Mouse (Mus musculus): ENCODE results near the gene Ugcg. TPM values are rescaled to one million over a fixed set of nuclear protein-coding genes. Genes with fewer than 3 reads are reported as not detected.

Gene Ugcg
- 13.6 and 13.9 TPM in 2 replicates for polyA plus RNA-seq (2016; fragmentation: Nextera tagmentation; extraction: Ambion mirVana)

GRCm38 (mm10) chr4:59188802-59189545 lies at the start of gene Ugcg:
Gene Ugcg, plus strand, starts transcription at chr4:59189257.
- Histone ChIP-seq H3K27ac (peak within 1 kb of the TSS; percentile 93), H3K9me3 (no peaks in the 10 kb centered on the region), H3K9ac (peak within 1 kb of the TSS; percentile 96), H3K4me1 (peaks cover 4% of the 10 kb centered on the region; the same call in 1 of the 2 replicates), H3K4me3 (peak within 1 kb of the TSS; percentile 93), H3K27me3 (no peaks in the 10 kb centered on the region), H3K36me3 (no peaks in the 10 kb centered on the region), H3K4me2 (replicated peaks) (peak within 1 kb of the TSS; percentile 84)
- ATAC-seq (ENCODE audit: insufficient number of reproducible peaks, insufficient read depth, low FRiP score, low TSS enrichment), result peak; percentile 85
- WGBS, result under 1% methylated on average over 59 of the region's 99 CpGs

GRCm38 (mm10) chr4:59149043-59149442 lies 40.0 kb upstream of the Ugcg start:
- H3K4me2 ChIP-seq (replicated peaks), result no peak overlapping the region
- no peak overlapping the region for H3K9ac ChIP-seq
- H3K4me3 ChIP-seq, result no peak overlapping the region
- no peaks in the 10 kb centered on the region for H3K4me1 ChIP-seq
- WGBS, result 71% methylated on average over 5 of the region's 5 CpGs
- H3K27ac ChIP-seq, result no peak overlapping the region
- H3K27me3 ChIP-seq, result no peaks in the 10 kb centered on the region
- no peaks in the 10 kb centered on the region for H3K36me3 ChIP-seq
- ATAC-seq (ENCODE audit: insufficient number of reproducible peaks, insufficient read depth, low FRiP score, low TSS enrichment), result no peak
- H3K9me3 ChIP-seq, result no peaks in the 10 kb centered on the region

DNA sequence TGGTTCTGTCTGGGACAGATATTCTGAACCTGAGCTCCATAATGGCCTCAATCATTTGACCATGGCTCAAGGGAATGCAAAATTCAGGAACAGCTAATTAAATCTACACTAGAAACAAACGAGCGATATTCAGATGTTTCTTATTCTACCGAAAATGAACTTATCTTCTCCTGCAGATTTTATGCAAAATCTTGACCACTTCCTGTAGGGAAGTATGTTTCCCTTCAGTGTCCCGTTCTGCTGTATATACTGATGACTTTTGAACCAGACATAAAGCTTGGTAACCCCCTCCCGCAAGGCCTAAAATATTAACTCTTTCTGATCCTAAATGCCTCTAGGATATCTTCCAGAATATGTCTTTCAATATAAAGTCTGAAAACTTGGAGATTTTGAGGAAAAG lies 38.1 kb upstream of the Ugcg start:
- H3K27me3 ChIP-seq, result no peaks in the 10 kb centered on the region
- no peak overlapping the region for H3K4me2 ChIP-seq (replicated peaks)
- 57% methylated on average over 5 of the region's 5 CpGs for WGBS
- H3K9me3 ChIP-seq, result no peaks in the 10 kb centered on the region
- ATAC-seq (ENCODE audit: insufficient number of reproducible peaks, insufficient read depth, low FRiP score, low TSS enrichment), result no peak
- no peak overlapping the region for H3K9ac ChIP-seq
- no peaks in the 10 kb centered on the region for H3K36me3 ChIP-seq
- no peak overlapping the region for H3K27ac ChIP-seq
- no peak overlapping the region for H3K4me3 ChIP-seq
- H3K4me1 ChIP-seq, result no peaks in the 10 kb centered on the region

GRCm38 (mm10) chr4:59151953-59152352 lies 37.1 kb upstream of the Ugcg start:
- Histone ChIP-seq H3K9ac (no peak overlapping the region), H3K4me3 (no peak overlapping the region), H3K4me1 (no peaks in the 10 kb centered on the region), H3K36me3 (no peaks in the 10 kb centered on the region), H3K27ac (no peak overlapping the region), H3K4me2 (replicated peaks) (no peak overlapping the region), H3K9me3 (no peaks in the 10 kb centered on the region), H3K27me3 (no peaks in the 10 kb centered on the region)
- 77% methylated on average over 1 of the region's 1 CpGs for WGBS
- no peak for ATAC-seq (ENCODE audit: insufficient number of reproducible peaks, insufficient read depth, low FRiP score, low TSS enrichment)

- Histone ChIP-seq H3K9me3 (no peaks in the 10 kb centered on the region), H3K27me3 (no peaks in the 10 kb centered on the region), H3K36me3 (no peaks in the 10 kb centered on the region), H3K27ac (no peak overlapping the region), H3K4me3 (no peak overlapping the region), H3K9ac (no peak overlapping the region), H3K4me2 (replicated peaks) (no peak overlapping the region), H3K4me1 (0 out of 2 replicates have a peak, but pooled peaks cover 5% of the 10 kb centered on the region)
- no peak for ATAC-seq (ENCODE audit: insufficient number of reproducible peaks, insufficient read depth, low FRiP score, low TSS enrichment)
- WGBS, result 67% methylated on average over 7 of the region's 7 CpGs
Measured at GRCm38 (mm10) chr4:59156897-59157592, 32.0 kb upstream of the Ugcg start.

GRCm38 (mm10) chr4:59157654-59158053 lies 31.4 kb upstream of the Ugcg start:
- Histone ChIP-seq H3K9ac (no peak overlapping the region), H3K4me3 (no peak overlapping the region), H3K4me2 (replicated peaks) (no peak overlapping the region), H3K27ac (no peak overlapping the region), H3K9me3 (no peaks in the 10 kb centered on the region), H3K4me1 (0 out of 2 replicates have a peak, but pooled peaks cover 5% of the 10 kb centered on the region), H3K36me3 (no peaks in the 10 kb centered on the region), H3K27me3 (no peaks in the 10 kb centered on the region)
- no peak for ATAC-seq (ENCODE audit: insufficient number of reproducible peaks, insufficient read depth, low FRiP score, low TSS enrichment)
- 71% methylated on average over 2 of the region's 2 CpGs for WGBS

DNA sequence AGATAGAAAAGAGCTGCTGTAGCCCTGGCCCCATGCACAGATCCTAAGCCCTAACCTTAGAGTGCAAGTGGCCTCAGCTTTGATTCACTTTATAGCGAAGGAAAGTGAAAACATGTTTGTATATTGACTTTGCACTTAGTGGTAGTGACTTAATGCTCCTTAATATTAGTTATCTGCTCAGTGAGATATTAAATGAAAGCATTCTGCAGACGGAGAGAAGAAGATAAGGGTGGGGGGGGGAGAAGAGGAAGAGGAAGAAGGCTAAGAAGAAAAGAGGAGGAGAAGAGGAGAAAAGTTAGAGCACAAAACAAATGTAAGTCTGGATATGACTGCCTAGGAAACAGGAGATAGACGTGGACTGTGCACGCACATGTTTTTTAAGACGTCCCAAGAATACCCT lies 28.8 kb upstream of the Ugcg start:
- no peaks in the 10 kb centered on the region for H3K27me3 ChIP-seq
- no peak overlapping the region for H3K9ac ChIP-seq
- no peaks in the 10 kb centered on the region for H3K9me3 ChIP-seq
- 86% methylated on average over 5 of the region's 5 CpGs for WGBS
- no peaks in the 10 kb centered on the region for H3K36me3 ChIP-seq
- H3K4me2 ChIP-seq (replicated peaks), result no peak overlapping the region
- H3K4me1 ChIP-seq, result 0 out of 2 replicates have a peak, but pooled peaks cover 5% of the 10 kb centered on the region
- no peak overlapping the region for H3K27ac ChIP-seq
- no peak for ATAC-seq (ENCODE audit: insufficient number of reproducible peaks, insufficient read depth, low FRiP score, low TSS enrichment)
- no peak overlapping the region for H3K4me3 ChIP-seq

- Histone ChIP-seq H3K4me1 (0 out of 2 replicates have a peak, but pooled peaks cover 5% of the 10 kb centered on the region), H3K9ac (no peak overlapping the region), H3K27me3 (no peaks in the 10 kb centered on the region), H3K9me3 (no peaks in the 10 kb centered on the region), H3K4me2 (replicated peaks) (no peak overlapping the region), H3K36me3 (no peaks in the 10 kb centered on the region), H3K4me3 (no peak overlapping the region), H3K27ac (no peak overlapping the region)
- ATAC-seq (ENCODE audit: insufficient number of reproducible peaks, insufficient read depth, low FRiP score, low TSS enrichment), result no peak
- 47% methylated on average over 8 of the region's 8 CpGs for WGBS
Measured at GRCm38 (mm10) chr4:59160959-59161670, 27.9 kb upstream of the Ugcg start.

DNA sequence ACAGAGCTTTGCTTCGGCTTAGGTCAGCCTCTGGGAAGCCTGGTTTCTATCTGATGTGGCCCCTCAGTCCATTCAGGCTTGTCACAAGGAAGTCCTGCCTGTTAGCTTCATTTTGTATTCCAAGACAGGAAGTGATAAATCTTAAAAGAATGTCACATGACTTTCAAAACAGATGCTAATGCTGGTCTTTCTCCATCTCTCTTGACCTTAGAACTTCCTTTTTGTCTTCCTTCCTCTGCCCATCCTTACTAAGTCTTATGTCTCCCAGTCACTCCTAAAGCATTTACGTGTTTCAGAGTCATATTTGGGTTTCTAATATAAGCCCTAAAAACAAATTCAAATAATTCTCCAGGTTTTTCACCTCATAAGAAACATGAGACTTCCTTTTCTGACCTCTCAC lies 25.0 kb upstream of the Ugcg start:
- H3K9ac ChIP-seq, result no peak overlapping the region
- 0 out of 2 replicates have a peak, but pooled peaks cover 5% of the 10 kb centered on the region for H3K4me1 ChIP-seq
- no peaks in the 10 kb centered on the region for H3K27me3 ChIP-seq
- no peak overlapping the region for H3K4me2 ChIP-seq (replicated peaks)
- no peak overlapping the region for H3K4me3 ChIP-seq
- no peak overlapping the region for H3K27ac ChIP-seq
- no peaks in the 10 kb centered on the region for H3K36me3 ChIP-seq
- no peaks in the 10 kb centered on the region for H3K9me3 ChIP-seq
- ATAC-seq (ENCODE audit: insufficient number of reproducible peaks, insufficient read depth, low FRiP score, low TSS enrichment), result no peak
- 83% methylated on average over 2 of the region's 2 CpGs for whole genome bisulfite sequencing

DNA sequence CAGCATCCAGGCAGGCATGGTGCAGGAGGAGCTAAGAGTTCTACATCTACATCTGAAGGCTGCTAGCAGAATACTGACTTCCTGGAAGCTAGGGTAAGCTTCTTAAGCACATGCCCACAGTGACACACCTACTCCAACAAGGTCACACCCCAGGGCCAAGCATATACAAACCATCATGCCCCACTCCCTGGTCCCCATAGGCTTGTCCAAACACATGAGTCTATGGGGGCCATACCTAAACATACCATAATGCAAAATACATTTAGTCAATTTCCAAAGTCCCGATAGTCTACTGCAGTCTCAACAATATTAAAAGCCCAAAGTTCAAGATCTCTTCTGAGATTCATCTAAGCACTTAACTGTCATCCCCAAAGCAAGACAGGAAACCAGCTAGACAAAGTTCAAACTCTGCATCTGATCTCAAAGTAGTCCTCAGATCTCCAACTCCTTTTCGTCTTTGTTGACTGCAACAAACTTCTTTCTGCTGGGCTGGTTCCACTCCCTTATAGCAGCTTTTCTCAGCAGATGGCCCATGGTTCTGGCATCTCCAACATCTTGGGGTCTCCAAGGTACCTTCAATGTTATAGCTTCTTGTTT lies 21.7 kb upstream of the Ugcg start:
- H3K4me2 ChIP-seq (replicated peaks), result no peak overlapping the region
- H3K27me3 ChIP-seq, result no peaks in the 10 kb centered on the region
- whole genome bisulfite sequencing, result 86% methylated on average over 2 of the region's 2 CpGs

DNA sequence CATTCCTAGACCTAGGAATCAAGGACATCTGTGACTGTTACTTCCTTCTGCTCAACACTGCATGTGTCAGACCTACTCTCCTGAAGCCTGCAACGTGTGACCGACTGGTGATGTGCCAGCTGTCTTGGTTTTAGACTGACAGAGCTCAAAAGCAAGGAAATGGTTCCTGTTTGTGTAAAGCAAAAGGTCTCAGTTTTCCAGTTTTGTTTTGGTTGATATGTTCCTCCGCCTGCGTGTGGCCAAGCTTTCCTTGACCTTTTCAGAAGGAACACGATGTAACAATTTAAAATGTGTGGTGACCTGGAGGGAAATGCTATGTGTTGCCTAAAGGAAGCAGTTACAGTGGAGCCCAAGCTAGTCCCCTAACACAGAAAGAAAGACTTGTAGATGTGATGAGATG lies 19.1 kb upstream of the Ugcg start:
- ATAC-seq (ENCODE audit: insufficient number of reproducible peaks, insufficient read depth, low FRiP score, low TSS enrichment), result no peak
- Histone ChIP-seq H3K27me3 (no peaks in the 10 kb centered on the region), H3K9ac (no peak overlapping the region), H3K4me1 (no peaks in the 10 kb centered on the region), H3K36me3 (no peaks in the 10 kb centered on the region), H3K4me3 (no peak overlapping the region), H3K4me2 (replicated peaks) (no peak overlapping the region), H3K27ac (no peak overlapping the region), H3K9me3 (no peaks in the 10 kb centered on the region)
- WGBS, result 73% methylated on average over 5 of the region's 5 CpGs

More for the DNA sequence above, 21.7 kb upstream of the Ugcg start:
- Histone ChIP-seq H3K4me1 (no peaks in the 10 kb centered on the region), H3K4me3 (no peak overlapping the region), H3K27ac (no peak overlapping the region), H3K9me3 (no peaks in the 10 kb centered on the region), H3K9ac (no peak overlapping the region), H3K36me3 (no peaks in the 10 kb centered on the region)
- ATAC-seq (ENCODE audit: insufficient number of reproducible peaks, insufficient read depth, low FRiP score, low TSS enrichment), result no peak

All from embryonic facial prominence, embryonic 12.5 days (tissue).